Mouse (Mus musculus): ENCODE data around the gene Ep300.
"Not testable (repeated sequence)": the region's sequence is repeated elsewhere in the genome, so short reads cannot be mapped to it uniquely, and the experiment has no call there.

Gene Ep300

GRCm38 (mm10) chr15:81587686-81588085 lies 2.5 kb downstream of the Ep300 start:
- no peak for DNase-seq (ENCODE audit: extremely low read depth, low read depth, low spot score)

GRCm38 (mm10) chr15:81594146-81594696 lies 9.1 kb downstream of the Ep300 start:
- DNase-seq (ENCODE audit: extremely low read depth, low read depth, low spot score) = no peak

GRCm38 (mm10) chr15:81598742-81599141 lies 13.6 kb downstream of the Ep300 start:
- DNase-seq (ENCODE audit: extremely low read depth, low read depth, low spot score) = not testable (repeated sequence)

- DNase-seq (ENCODE audit: extremely low read depth, low read depth, low spot score) = no peak
These were observed 20.1 kb downstream of the Ep300 start for GRCm38 (mm10) chr15:81605241-81605640.

- DNase-seq (ENCODE audit: extremely low read depth, low read depth, low spot score) = no peak
These were observed 21.5 kb downstream of the Ep300 start for GRCm38 (mm10) chr15:81606634-81607033.

- peak; percentile 30 for DNase-seq (ENCODE audit: extremely low read depth, low read depth, low spot score)
These were observed 64.6 kb downstream of the Ep300 start for GRCm38 (mm10) chr15:81649516-81650455.

- DNase-seq (ENCODE audit: extremely low read depth, low read depth, low spot score) = no peak
These were observed 65.5 kb downstream of the Ep300 start for GRCm38 (mm10) chr15:81650636-81651035.

GRCm38 (mm10) chr15:81661701-81662100 lies 76.5 kb downstream of the Ep300 start:
- DNase-seq (ENCODE audit: extremely low read depth, low read depth, low spot score) = no peak

- no peak for DNase-seq (ENCODE audit: extremely low read depth, low read depth, low spot score)
These were observed 78.1 kb downstream of the Ep300 start for GRCm38 (mm10) chr15:81663281-81663680.

GRCm38 (mm10) chr15:81663697-81664561 lies 78.8 kb downstream of the Ep300 start, which contains the start of gene L3mbtl2:
Gene L3mbtl2, plus strand, starts transcription at chr15:81663889.
- peak; percentile 26 for DNase-seq (ENCODE audit: extremely low read depth, low read depth, low spot score)

- no peak for DNase-seq (ENCODE audit: extremely low read depth, low read depth, low spot score)
These were observed 81.8 kb downstream of the Ep300 start for GRCm38 (mm10) chr15:81666957-81667356.

GRCm38 (mm10) chr15:81670231-81670640 lies 85.1 kb downstream of the Ep300 start:
- no peak for DNase-seq (ENCODE audit: extremely low read depth, low read depth, low spot score)

- DNase-seq (ENCODE audit: extremely low read depth, low read depth, low spot score) = no peak
These were observed 91.5 kb downstream of the Ep300 start for GRCm38 (mm10) chr15:81676637-81677036.

GRCm38 (mm10) chr15:81680301-81680805 lies 95.2 kb downstream of the Ep300 start:
- DNase-seq (ENCODE audit: extremely low read depth, low read depth, low spot score) = peak; percentile 89

GRCm38 (mm10) chr15:81693366-81693966 lies 108.3 kb downstream of the Ep300 start:
- DNase-seq (ENCODE audit: extremely low read depth, low read depth, low spot score) = no peak

GRCm38 (mm10) chr15:81693967-81694881 lies 109.1 kb downstream of the Ep300 start:
- no peak for DNase-seq (ENCODE audit: extremely low read depth, low read depth, low spot score)

GRCm38 (mm10) chr15:81694891-81695290 lies 109.7 kb downstream of the Ep300 start:
- no peak for DNase-seq (ENCODE audit: extremely low read depth, low read depth, low spot score)

- DNase-seq (ENCODE audit: extremely low read depth, low read depth, low spot score) = no peak
These were observed 112.0 kb downstream of the Ep300 start, which contains the start of gene Chadl for GRCm38 (mm10) chr15:81697175-81697574. Gene Chadl, minus strand, starts transcription at chr15:81697287.

- DNase-seq (ENCODE audit: extremely low read depth, low read depth, low spot score) = no peak
These were observed 112.7 kb downstream of the Ep300 start for GRCm38 (mm10) chr15:81697847-81698246.
